Comparison of ENCODE assay signal across 25 mouse cellular contexts in genomic region chr8:90547276-90547675, GRCm38 (mm10).
DNase-seq lines count a peak whose midpoint lies in the region; ATAC-seq lines count a peak whose summit lies in the region.
"Had no signal": no experiment of that assay in that cellular context is flagged by ENCODE, and none has a peak within 500 bp of the region (broad histone marks: within the 10 kb centered on the region; RNA-seq: fewer than 3 reads in every experiment).

No protein-coding gene starts in this region.

- H3K4me2 ChIP-seq in midbrain, embryonic 11.5 days = no peak overlapping the region
- H3K4me2 ChIP-seq in midbrain, embryonic 14.5 days (ENCODE audit: low read length) = no peak overlapping the region
- H3K4me2 ChIP-seq: embryonic facial prominence, embryonic 12.5 days; forebrain, embryonic 12.5 days; forebrain, embryonic 15.5 days; heart, embryonic 11.5 days; hindbrain, embryonic 14.5 days had no signal

- no peaks in the 10 kb centered on the region for H3K36me3 ChIP-seq in midbrain, embryonic 11.5 days (ENCODE audit: control insufficient read depth, insufficient read depth, low read length)
- H3K36me3 ChIP-seq in midbrain, embryonic 14.5 days (ENCODE audit: control insufficient read depth, insufficient read depth, low read length) = no peaks in the 10 kb centered on the region
- H3K36me3 ChIP-seq in hindbrain, embryonic 10.5 days = no peaks in the 10 kb centered on the region
- H3K36me3 ChIP-seq: embryonic facial prominence, embryonic 12.5 days; forebrain, embryonic 12.5 days; forebrain, embryonic 15.5 days had no signal

- ATAC-seq in midbrain, embryonic 11.5 days (ENCODE audit: low FRiP score) = no peak
- ATAC-seq in midbrain, embryonic 14.5 days (ENCODE audit: low FRiP score, low TSS enrichment) = no peak
- ATAC-seq: activated CD4-positive, CD25-positive, alpha-beta regulatory T cell, adult 4 months; forebrain, embryonic 15.5 days; hindbrain, postnatal 0 days; intestine, postnatal 0 days had no signal

- no peak overlapping the region for H3K27ac ChIP-seq in midbrain, embryonic 11.5 days (ENCODE audit: low read depth, low read length)
- no peak overlapping the region for H3K27ac ChIP-seq in midbrain, embryonic 14.5 days (replicated peaks; ENCODE audit: low read depth, low read length)
- no peak overlapping the region for H3K27ac ChIP-seq in hindbrain, embryonic 10.5 days
- H3K27ac ChIP-seq: embryonic facial prominence, embryonic 12.5 days; forebrain, embryonic 12.5 days; forebrain, embryonic 15.5 days; gastrocnemius, adult 2 months; hindbrain, embryonic 14.5 days; hindbrain, postnatal 0 days had no signal

- H3K4me1 ChIP-seq in midbrain, embryonic 11.5 days (ENCODE audit: control insufficient read depth, insufficient read depth, low read length) = no peaks in the 10 kb centered on the region
- no peaks in the 10 kb centered on the region for H3K4me1 ChIP-seq in midbrain, embryonic 14.5 days (ENCODE audit: control insufficient read depth, insufficient read depth, low read length)
- H3K4me1 ChIP-seq in hindbrain, embryonic 10.5 days (replicated peaks) = peaks cover 11% of the 10 kb centered on the region

- H3K27me3 ChIP-seq in midbrain, embryonic 11.5 days (ENCODE audit: control insufficient read depth, insufficient read depth, low read length) = no peaks in the 10 kb centered on the region
- H3K27me3 ChIP-seq in midbrain, embryonic 14.5 days (ENCODE audit: control insufficient read depth, insufficient read depth, low read length) = no peaks in the 10 kb centered on the region
- H3K27me3 ChIP-seq in hindbrain, embryonic 10.5 days (ENCODE audit: insufficient read depth, poor library complexity, severe bottlenecking) = no peaks in the 10 kb centered on the region
- H3K27me3 ChIP-seq: embryonic facial prominence, embryonic 12.5 days; forebrain, embryonic 12.5 days; forebrain, embryonic 15.5 days had no signal

- no peak overlapping the region for H3K9ac ChIP-seq in midbrain, embryonic 11.5 days (ENCODE audit: low read length)
- no peak overlapping the region for H3K9ac ChIP-seq in midbrain, embryonic 14.5 days (replicated peaks; ENCODE audit: low read length)
- H3K9ac ChIP-seq: embryonic facial prominence, embryonic 12.5 days; forebrain, embryonic 12.5 days; forebrain, embryonic 15.5 days; hindbrain, embryonic 14.5 days had no signal

- no peak overlapping the region for H3K4me3 ChIP-seq in midbrain, embryonic 11.5 days (ENCODE audit: low read depth, low read length)
- H3K4me3 ChIP-seq in midbrain, embryonic 14.5 days (replicated peaks; ENCODE audit: low read depth, low read length) = no peak overlapping the region
- no peak overlapping the region for H3K4me3 ChIP-seq in hindbrain, embryonic 10.5 days
- H3K4me3 ChIP-seq: embryonic facial prominence, embryonic 12.5 days; erythroblast, embryonic 14.5 days; forebrain, embryonic 12.5 days; forebrain, embryonic 15.5 days; gastrocnemius, adult 2 months had no signal

- WGBS in midbrain, embryonic 11.5 days = 87% methylated on average over 3 of the region's 3 CpGs
- 89% methylated on average over 3 of the region's 3 CpGs for WGBS in midbrain, embryonic 14.5 days
- 85% methylated on average over 3 of the region's 3 CpGs for WGBS in hindbrain, embryonic 10.5 days

- peak; percentile 30 for DNase-seq in embryo, embryonic 10 days (ENCODE audit: low spot score)
- no peak for DNase-seq in embryo, embryonic 9.5 days (ENCODE audit: extremely low spot score)
- peak; percentile 61 for DNase-seq in midbrain, embryonic 11.5 days (ENCODE audit: low spot score, missing footprints)
- DNase-seq in midbrain, embryonic 14.5 days = no peak
- peak; percentile 42 for DNase-seq in hindlimb bud, embryonic 11.5 days (ENCODE audit: extremely low spot score, low read depth, low spot score)
- no peak for DNase-seq in spleen, adult 12 weeks (ENCODE audit: low spot score)
- no peak for DNase-seq in cerebellum, adult 11 months
- DNase-seq in hindbrain, embryonic 10.5 days (ENCODE audit: low spot score) = no peak
- DNase-seq: adrenal gland, adult 8-10 months; adrenal gland, postnatal 25 days; cerebellum, adult 2 months; cerebellum, adult 9-11 months; cerebellum, postnatal 25 days; gastrocnemius, adult 2 months; gastrocnemius, postnatal 14 days; heart, adult 11 months had no signal

- no peaks in the 10 kb centered on the region for H3K9me3 ChIP-seq in midbrain, embryonic 11.5 days (ENCODE audit: control insufficient read depth, low read length)
- no peaks in the 10 kb centered on the region for H3K9me3 ChIP-seq in midbrain, embryonic 14.5 days (ENCODE audit: control insufficient read depth, low read length)
- no peaks in the 10 kb centered on the region for H3K9me3 ChIP-seq in hindbrain, embryonic 10.5 days
- H3K9me3 ChIP-seq: embryonic facial prominence, embryonic 12.5 days; forebrain, embryonic 12.5 days; forebrain, embryonic 15.5 days had no signal

Comparison
In these comparisons a context has a peak if more than half of its experiments do, and no peak if none do; other contexts are left out.
1. DNase-seq: peak in embryo, embryonic 10 days (single experiment), midbrain, embryonic 11.5 days (single experiment) and hindlimb bud, embryonic 11.5 days (single experiment); none in embryo, embryonic 9.5 days (single experiment), midbrain, embryonic 14.5 days (single experiment), spleen, adult 12 weeks (single experiment), cerebellum, adult 11 months (single experiment) and hindbrain, embryonic 10.5 days (single experiment).